Mouse (Mus musculus) liver, postnatal 0 days (tissue): ENCODE measurements around the gene Nme4.

ENCODE experiments used
- CTCF ChIP-seq: sonication (generic); IDR thresholded peaks from 2 replicates; pipeline ENCODE4 v1.5.1; 2016; ENCODE audit warnings: antibody characterized with exemption, low read depth
- EP300 ChIP-seq: IDR thresholded peaks from 2 replicates; pipeline ENCODE4 v1.6.1; 2016; ENCODE audit warnings: antibody characterized with exemption, low read depth, mild to moderate bottlenecking

GRCm38 (mm10) chr17:26111024-26111423, 15.6 kb upstream of the Nme4 start:
- TF ChIP-seq CTCF (no peak), EP300 (no peak)
